Mouse (Mus musculus): ENCODE data around the gene Rapgef2. TPM values are rescaled to one million over a fixed set of nuclear protein-coding genes. Genes with fewer than 3 reads are reported as not detected.

Gene Rapgef2
- polyA plus RNA-seq, 1 experiment from 2014 or later: 4.4 TPM

DNA sequence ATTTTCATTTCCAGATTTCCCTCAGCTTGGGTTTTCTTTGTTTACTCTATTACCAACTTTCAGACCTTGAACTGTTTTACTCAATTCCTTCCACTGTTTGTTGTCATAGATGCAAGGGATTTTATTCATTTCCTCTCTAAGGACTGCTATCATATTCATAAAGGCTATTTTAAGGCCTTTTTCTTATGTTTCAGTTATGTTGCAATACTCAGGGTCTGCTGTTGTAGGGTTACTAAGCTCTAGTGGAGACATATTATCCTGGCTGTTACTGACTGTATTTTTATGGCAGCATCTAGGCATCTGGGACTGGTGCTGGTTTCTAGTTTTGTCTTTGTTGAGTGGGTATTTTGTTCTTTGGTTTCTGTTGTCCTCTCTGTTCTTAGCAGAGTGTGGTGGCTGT is 128.1 kb downstream of the Rapgef2 start:
- H3K27me3 ChIP-seq (ENCODE audit: control insufficient read depth, insufficient read depth, low read length): no peaks in the 10 kb centered on the region
- H3K9me3 ChIP-seq (replicated peaks; ENCODE audit: control insufficient read depth, low read length): no peaks in the 10 kb centered on the region
- H3K9ac ChIP-seq (ENCODE audit: low read length): no peak overlapping the region
- peaks cover 27% of the 10 kb centered on the region for H3K4me1 ChIP-seq (ENCODE audit: control insufficient read depth, insufficient read depth, low read length)
- no peak for ATAC-seq (ENCODE audit: insufficient read depth, low FRiP score)
- H3K36me3 ChIP-seq (ENCODE audit: control insufficient read depth, insufficient read depth, low read length): no peaks in the 10 kb centered on the region
- H3K27ac ChIP-seq (ENCODE audit: low read length): no peak overlapping the region
- no peak overlapping the region for H3K4me3 ChIP-seq (replicated peaks; ENCODE audit: low read length)
- H3K4me2 ChIP-seq (ENCODE audit: low read depth, low read length): no peak overlapping the region

- no peak overlapping the region for H3K4me3 ChIP-seq (replicated peaks; ENCODE audit: low read length)
- H3K36me3 ChIP-seq (ENCODE audit: control insufficient read depth, insufficient read depth, low read length): no peaks in the 10 kb centered on the region
- H3K9me3 ChIP-seq (replicated peaks; ENCODE audit: control insufficient read depth, low read length): no peaks in the 10 kb centered on the region
- H3K27me3 ChIP-seq (ENCODE audit: control insufficient read depth, insufficient read depth, low read length): no peaks in the 10 kb centered on the region
- peaks cover 3% of the 10 kb centered on the region; the same call in 1 of the 2 replicates for H3K4me1 ChIP-seq (ENCODE audit: control insufficient read depth, insufficient read depth, low read length)
- no peak overlapping the region for H3K9ac ChIP-seq (ENCODE audit: low read length)
- WGBS: 55% methylated on average over 5 of the region's 5 CpGs
- H3K27ac ChIP-seq (ENCODE audit: low read length): peak overlapping the region; percentile 90
- ATAC-seq (ENCODE audit: insufficient read depth, low FRiP score): peak; percentile 86
- H3K4me2 ChIP-seq (ENCODE audit: low read depth, low read length): no peak overlapping the region
Measured at GRCm38 (mm10) chr3:79153039-79153487, 133.3 kb downstream of the Rapgef2 start.

- H3K4me3 ChIP-seq (replicated peaks; ENCODE audit: low read length): no peak overlapping the region
- 30% methylated on average over 10 of the region's 10 CpGs for WGBS
- peak overlapping the region; percentile 69 for H3K27ac ChIP-seq (ENCODE audit: low read length)
- H3K9ac ChIP-seq (ENCODE audit: low read length): peak overlapping the region; percentile 2; the same call in 1 of the 2 replicates
- H3K36me3 ChIP-seq (ENCODE audit: control insufficient read depth, insufficient read depth, low read length): no peaks in the 10 kb centered on the region
- ATAC-seq (ENCODE audit: insufficient read depth, low FRiP score): no peak
- no peaks in the 10 kb centered on the region for H3K9me3 ChIP-seq (replicated peaks; ENCODE audit: control insufficient read depth, low read length)
- peak overlapping the region; percentile 25 for H3K4me2 ChIP-seq (ENCODE audit: low read depth, low read length)
- peaks cover 16% of the 10 kb centered on the region for H3K4me1 ChIP-seq (ENCODE audit: control insufficient read depth, insufficient read depth, low read length)
- no peaks in the 10 kb centered on the region for H3K27me3 ChIP-seq (ENCODE audit: control insufficient read depth, insufficient read depth, low read length)
Measured at GRCm38 (mm10) chr3:79145407-79146055, 140.8 kb downstream of the Rapgef2 start.

GRCm38 (mm10) chr3:79144672-79145406 is 141.5 kb downstream of the Rapgef2 start:
- Histone ChIP-seq H3K4me2 (ENCODE audit: low read depth, low read length) (peak overlapping the region; percentile 22), H3K27me3 (ENCODE audit: control insufficient read depth, insufficient read depth, low read length) (no peaks in the 10 kb centered on the region), H3K9me3 (replicated peaks; ENCODE audit: control insufficient read depth, low read length) (no peaks in the 10 kb centered on the region), H3K4me1 (ENCODE audit: control insufficient read depth, insufficient read depth, low read length) (peaks cover 17% of the 10 kb centered on the region), H3K4me3 (replicated peaks; ENCODE audit: low read length) (peak overlapping the region; percentile 14; the same call in 1 of the 2 replicates), H3K9ac (ENCODE audit: low read length) (peak overlapping the region; percentile 34), H3K36me3 (ENCODE audit: control insufficient read depth, insufficient read depth, low read length) (no peaks in the 10 kb centered on the region), H3K27ac (ENCODE audit: low read length) (peak overlapping the region; percentile 69)
- no peak for ATAC-seq (ENCODE audit: insufficient read depth, low FRiP score)
- whole genome bisulfite sequencing: 41% methylated on average over 13 of the region's 13 CpGs

DNA sequence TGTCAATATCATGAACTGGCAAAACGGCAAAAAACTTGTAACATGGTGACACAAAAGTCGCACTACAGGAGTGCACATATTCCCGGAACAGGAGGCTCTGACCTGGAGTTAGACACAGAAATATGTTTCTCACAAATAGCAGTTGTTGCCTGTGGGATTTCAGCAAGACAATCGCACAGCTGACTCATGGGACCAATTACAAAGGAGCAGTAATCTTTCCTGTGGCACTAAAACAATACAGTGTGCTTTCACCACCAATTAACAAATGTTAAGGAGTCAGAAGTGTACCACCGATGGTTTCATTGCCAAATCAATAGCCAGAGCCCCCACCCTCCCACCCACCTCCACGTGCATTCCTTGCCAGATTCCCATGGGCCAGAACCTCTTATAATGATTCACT is 142.2 kb downstream of the Rapgef2 start:
- H3K27me3 ChIP-seq (ENCODE audit: control insufficient read depth, insufficient read depth, low read length): no peaks in the 10 kb centered on the region
- no peak overlapping the region for H3K9ac ChIP-seq (ENCODE audit: low read length)
- H3K27ac ChIP-seq (ENCODE audit: low read length): no peak overlapping the region
- no peak overlapping the region for H3K4me3 ChIP-seq (replicated peaks; ENCODE audit: low read length)
- peaks cover 20% of the 10 kb centered on the region for H3K4me1 ChIP-seq (ENCODE audit: control insufficient read depth, insufficient read depth, low read length)
- 65% methylated on average over 6 of the region's 6 CpGs for WGBS
- H3K36me3 ChIP-seq (ENCODE audit: control insufficient read depth, insufficient read depth, low read length): no peaks in the 10 kb centered on the region
- no peak overlapping the region for H3K4me2 ChIP-seq (ENCODE audit: low read depth, low read length)
- no peak for ATAC-seq (ENCODE audit: insufficient read depth, low FRiP score)
- H3K9me3 ChIP-seq (replicated peaks; ENCODE audit: control insufficient read depth, low read length): no peaks in the 10 kb centered on the region

- no peak for ATAC-seq (ENCODE audit: insufficient read depth, low FRiP score)
- Histone ChIP-seq H3K4me3 (replicated peaks; ENCODE audit: low read length) (no peak overlapping the region), H3K4me2 (ENCODE audit: low read depth, low read length) (no peak overlapping the region), H3K9ac (ENCODE audit: low read length) (no peak overlapping the region), H3K27ac (ENCODE audit: low read length) (peak overlapping the region; percentile 29; the same call in 1 of the 2 replicates), H3K4me1 (ENCODE audit: control insufficient read depth, insufficient read depth, low read length) (peaks cover 6% of the 10 kb centered on the region), H3K9me3 (replicated peaks; ENCODE audit: control insufficient read depth, low read length) (no peaks in the 10 kb centered on the region), H3K36me3 (ENCODE audit: control insufficient read depth, insufficient read depth, low read length) (no peaks in the 10 kb centered on the region), H3K27me3 (ENCODE audit: control insufficient read depth, insufficient read depth, low read length) (no peaks in the 10 kb centered on the region)
- WGBS: 31% methylated on average over 3 of the region's 3 CpGs
Measured at GRCm38 (mm10) chr3:79139245-79139644, 147.1 kb downstream of the Rapgef2 start.

DNA sequence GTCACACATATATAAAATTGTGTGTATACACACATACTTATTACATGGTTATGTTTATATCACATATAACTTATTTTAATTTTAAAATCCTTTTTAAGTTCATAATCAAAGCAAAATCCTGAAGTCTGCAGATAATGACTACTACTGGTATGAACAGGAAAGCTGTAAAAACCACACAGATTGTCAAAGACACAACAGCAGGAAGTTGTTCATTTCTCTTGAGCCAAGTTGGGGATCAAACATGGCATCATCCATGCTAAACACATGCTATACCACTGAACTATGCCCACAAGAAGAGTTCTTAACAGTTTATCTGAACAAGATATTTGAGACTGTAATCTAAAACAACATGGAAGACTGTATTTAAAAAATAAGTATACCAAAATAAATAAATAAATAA is 147.7 kb downstream of the Rapgef2 start:
- H3K27me3 ChIP-seq (ENCODE audit: control insufficient read depth, insufficient read depth, low read length): no peaks in the 10 kb centered on the region
- H3K36me3 ChIP-seq (ENCODE audit: control insufficient read depth, insufficient read depth, low read length): no peaks in the 10 kb centered on the region
- H3K27ac ChIP-seq (ENCODE audit: low read length): no peak overlapping the region
- H3K4me2 ChIP-seq (ENCODE audit: low read depth, low read length): no peak overlapping the region
- no peak overlapping the region for H3K9ac ChIP-seq (ENCODE audit: low read length)
- no peak overlapping the region for H3K4me3 ChIP-seq (replicated peaks; ENCODE audit: low read length)
- H3K9me3 ChIP-seq (replicated peaks; ENCODE audit: control insufficient read depth, low read length): no peaks in the 10 kb centered on the region
- ATAC-seq (ENCODE audit: insufficient read depth, low FRiP score): no peak
- peaks cover 6% of the 10 kb centered on the region for H3K4me1 ChIP-seq (ENCODE audit: control insufficient read depth, insufficient read depth, low read length)

- Histone ChIP-seq H3K27me3 (ENCODE audit: control insufficient read depth, insufficient read depth, low read length) (no peaks in the 10 kb centered on the region), H3K4me1 (ENCODE audit: control insufficient read depth, insufficient read depth, low read length) (peaks cover 2% of the 10 kb centered on the region), H3K36me3 (ENCODE audit: control insufficient read depth, insufficient read depth, low read length) (no peaks in the 10 kb centered on the region), H3K9me3 (replicated peaks; ENCODE audit: control insufficient read depth, low read length) (no peaks in the 10 kb centered on the region), H3K4me3 (replicated peaks; ENCODE audit: low read length) (no peak overlapping the region), H3K27ac (ENCODE audit: low read length) (no peak overlapping the region), H3K4me2 (ENCODE audit: low read depth, low read length) (no peak overlapping the region), H3K9ac (ENCODE audit: low read length) (no peak overlapping the region)
- WGBS: 76% methylated on average over 3 of the region's 3 CpGs
- no peak for ATAC-seq (ENCODE audit: insufficient read depth, low FRiP score)
Measured at GRCm38 (mm10) chr3:79130991-79131390, 155.3 kb downstream of the Rapgef2 start.

GRCm38 (mm10) chr3:79129044-79129600 is 157.2 kb downstream of the Rapgef2 start:
- no peak overlapping the region for H3K4me3 ChIP-seq (replicated peaks; ENCODE audit: low read length)
- H3K4me1 ChIP-seq (ENCODE audit: control insufficient read depth, insufficient read depth, low read length): peaks cover 2% of the 10 kb centered on the region
- H3K9ac ChIP-seq (ENCODE audit: low read length): no peak overlapping the region
- no peaks in the 10 kb centered on the region for H3K27me3 ChIP-seq (ENCODE audit: control insufficient read depth, insufficient read depth, low read length)
- no peaks in the 10 kb centered on the region for H3K36me3 ChIP-seq (ENCODE audit: control insufficient read depth, insufficient read depth, low read length)
- H3K27ac ChIP-seq (ENCODE audit: low read length): no peak overlapping the region
- no peaks in the 10 kb centered on the region for H3K9me3 ChIP-seq (replicated peaks; ENCODE audit: control insufficient read depth, low read length)
- WGBS: 49% methylated on average over 6 of the region's 6 CpGs
- no peak overlapping the region for H3K4me2 ChIP-seq (ENCODE audit: low read depth, low read length)
- no peak; the same call in 1 of the 2 replicates for ATAC-seq (ENCODE audit: insufficient read depth, low FRiP score)
